12 mouse cellular contexts compared by ENCODE assay signal in genomic region chr2:129660020-129660419, GRCm38 (mm10). TPM values are rescaled to one million over a fixed set of nuclear protein-coding genes. Genes with fewer than 3 reads are reported as not detected.
DNase-seq lines count a peak whose midpoint lies in the region; ATAC-seq and TF ChIP-seq lines count a peak whose summit lies in the region.
"Had no signal": no experiment of that assay in that cellular context is flagged by ENCODE, and none has a peak within 500 bp of the region (broad histone marks: within the 10 kb centered on the region; RNA-seq: fewer than 3 reads in every experiment).

No protein-coding gene starts in this region.

- no peaks in the 10 kb centered on the region for H3K4me1 ChIP-seq in lung, adult 2 months (ENCODE audit: control insufficient read depth, insufficient read depth, low read length)
- H3K4me1 ChIP-seq in hindbrain, embryonic 13.5 days (replicated peaks): no peaks in the 10 kb centered on the region

- H3K27ac ChIP-seq in hindbrain, embryonic 13.5 days: no peak overlapping the region
- H3K27ac ChIP-seq: macrophage had no signal

- peak; percentile 32; the same call in 1 of the 2 replicates for TF ChIP-seq CTCF in lung, adult 2 months (IDR thresholded peaks at IDR 0.05; ENCODE audit: insufficient read depth, low read length)

- H3K4me2 ChIP-seq in hindbrain, embryonic 13.5 days: no peak overlapping the region

- TF ChIP-seq POLR2A in lung, adult 2 months (IDR thresholded peaks at IDR 0.05; ENCODE audit: borderline replicate concordance, extremely low read depth, low read depth, low read length): no peak

- no peak overlapping the region for H3K4me3 ChIP-seq in lung, adult 2 months (replicated peaks; ENCODE audit: extremely low read depth, low read depth, low read length)
- H3K4me3 ChIP-seq in hindbrain, embryonic 13.5 days: no peak overlapping the region
- H3K4me3 ChIP-seq: erythroblast, embryonic 14.5 days had no signal

- DNase-seq in embryo, embryonic 10.5 days (ENCODE audit: low spot score): peak; percentile 11
- no peak for DNase-seq in embryo, embryonic 9.5 days (ENCODE audit: extremely low spot score)
- DNase-seq in lung, adult 2 months: no peak
- DNase-seq in lung, adult 18-20 months: no peak
- peak; percentile 17 to 36 for DNase-seq in cerebellum, postnatal 36 days
- peak; percentile 14 for DNase-seq in lung, postnatal 36 days
- no peak for DNase-seq in layer of hippocampus, adult 8-10 months (ENCODE audit: low spot score in 2 of 2)
- DNase-seq: layer of hippocampus, postnatal 36 days had no signal

- no peaks in the 10 kb centered on the region for H3K36me3 ChIP-seq in hindbrain, embryonic 13.5 days

- H3K9me3 ChIP-seq in hindbrain, embryonic 13.5 days: no peaks in the 10 kb centered on the region

- WGBS in lung, adult 2 months: 55% methylated on average over 6 of the region's 6 CpGs
- 74% methylated on average over 6 of the region's 6 CpGs for WGBS in hindbrain, embryonic 13.5 days

- H3K27me3 ChIP-seq in hindbrain, embryonic 13.5 days: no peaks in the 10 kb centered on the region

- no peak for ATAC-seq in hindbrain, embryonic 13.5 days (ENCODE audit: low FRiP score)
- ATAC-seq: CD4-positive, CD25-positive, alpha-beta regulatory T cell, adult 4 months had no signal

- H3K9ac ChIP-seq in hindbrain, embryonic 13.5 days: no peak overlapping the region

RNA-seq across cellular contexts. Expression of gene Pdyn, which starts 39.6 kb away (rescaled TPM):
- polyA plus RNA-seq in lung, adult 2 months (2012; rRNA removed): not detected in 2 replicates
- 10.5 and 13.4 TPM in 2 replicates for polyA plus RNA-seq in hindbrain, embryonic 13.5 days (2015; fragmentation: Nextera tagmentation; extraction: Ambion mirVana)
- 10 to 100 TPM; 10.4 to 11.6 (median 10.6) TPM for total RNA-seq in layer of hippocampus, adult 8-10 months (2022)
- polyA plus RNA-seq: CD4-positive, CD25-positive, alpha-beta regulatory T cell, adult 4 months; erythroblast, embryonic 14.5 days; macrophage had no signal

Comparison
In these comparisons a context has a peak if more than half of its experiments do, and no peak if none do; other contexts are left out.
1. DNase-seq: peak in embryo, embryonic 10.5 days (single experiment), cerebellum, postnatal 36 days (2 of 2) and lung, postnatal 36 days (single experiment); none in embryo, embryonic 9.5 days (single experiment), lung, adult 2 months (single experiment), lung, adult 18-20 months (0 of 2) and layer of hippocampus, adult 8-10 months (0 of 2).
2. RNA of gene Pdyn, which starts 39.6 kb away (polyA plus RNA-seq): 10.5 to 13.4 TPM in hindbrain, embryonic 13.5 days; not detected in lung, adult 2 months; every median in the first group is over 10 times any median in the second.